Mouse (Mus musculus) neutrophil, adult 5-6 weeks (primary cell): ENCODE data around the gene Ctnnbip1. TPM values are rescaled to one million over a fixed set of nuclear protein-coding genes. Genes with fewer than 3 reads are reported as not detected.

ENCODE experiments used
- ATAC-seq: fragments of 151-379, 151-347 bp; 2 replicates; pipeline ENCODE4 v1.8.0; 2017; ENCODE audit warnings: mild to moderate bottlenecking, moderate TSS enrichment; ENCODE audit not compliant: insufficient number of reproducible peaks, poor library complexity, low FRiP score, severe bottlenecking; ENCODE audit errors: extremely low read depth
- total RNA-seq: library from RNA; stranded (forward); fragments of 200-1000 nt; gene quantifications from 2 replicates; pipeline ENCODE4 v1.2.3, GENCODE M21; 2017

The Ctnnbip1 gene
- total RNA-seq, 1 experiment from 2014 or later: 10.8 TPM

- ATAC-seq: no peak
These were observed 58.0 kb downstream of the Ctnnbip1 start for GRCm38 (mm10) chr4:149576061-149576460.

DNA sequence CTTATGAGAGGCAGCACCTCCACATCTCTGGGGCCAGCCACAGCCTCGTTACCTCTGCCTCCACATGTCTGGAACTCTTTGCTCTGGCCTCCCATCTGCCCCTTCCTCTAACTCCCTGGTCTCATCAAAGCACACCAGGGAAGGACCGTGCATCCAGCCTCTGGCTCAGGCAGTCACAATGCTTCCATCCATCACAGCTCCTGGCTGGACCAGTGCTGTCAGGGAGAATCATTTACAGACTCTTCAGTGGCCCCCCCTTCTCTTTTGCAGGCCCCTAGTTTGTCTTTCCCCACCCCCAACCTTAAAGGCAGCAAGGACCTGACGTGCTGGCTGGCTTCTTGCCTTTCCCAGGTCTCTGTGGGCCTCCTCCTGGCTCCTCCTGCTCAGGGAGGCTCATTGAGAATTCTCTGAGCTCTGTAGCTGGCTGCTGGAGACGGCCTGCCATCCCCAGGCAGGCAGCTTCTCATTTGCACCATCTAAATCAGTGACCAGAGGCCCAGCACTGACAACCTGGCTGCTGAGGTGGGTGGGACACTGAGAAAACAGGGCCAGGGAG is 59.0 kb downstream of the Ctnnbip1 start:
- ATAC-seq: no peak

DNA sequence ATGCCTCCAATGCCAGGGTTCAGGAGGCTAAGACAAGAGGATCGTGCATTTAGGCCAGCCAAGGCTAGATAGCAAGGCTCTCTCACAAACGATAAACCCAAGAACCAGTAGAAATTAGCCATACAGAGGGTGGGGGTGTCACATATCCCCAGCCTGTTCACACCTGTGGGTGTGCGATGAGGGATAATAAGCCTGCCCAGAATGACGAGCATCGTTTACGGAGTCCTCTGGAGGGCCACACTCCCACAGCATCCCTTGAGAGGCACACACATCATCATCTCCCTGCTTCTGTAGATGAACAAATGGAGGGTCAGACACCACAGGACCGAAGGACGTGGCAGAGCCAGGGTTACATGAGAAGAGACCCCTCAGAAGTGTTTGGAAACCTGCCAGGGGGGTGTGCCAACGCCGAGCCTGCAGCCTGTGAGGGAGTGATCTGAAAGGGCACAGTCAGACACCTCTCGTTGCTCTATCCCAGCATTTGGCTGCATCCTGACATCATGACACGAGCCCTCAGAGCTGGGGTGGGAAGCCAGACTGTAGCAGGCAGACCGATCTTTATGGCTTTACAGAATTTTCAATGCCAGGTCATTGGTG is 60.1 kb downstream of the Ctnnbip1 start:
- ATAC-seq: no peak

GRCm38 (mm10) chr4:149578831-149579230 is 60.8 kb downstream of the Ctnnbip1 start:
- ATAC-seq: no peak

DNA sequence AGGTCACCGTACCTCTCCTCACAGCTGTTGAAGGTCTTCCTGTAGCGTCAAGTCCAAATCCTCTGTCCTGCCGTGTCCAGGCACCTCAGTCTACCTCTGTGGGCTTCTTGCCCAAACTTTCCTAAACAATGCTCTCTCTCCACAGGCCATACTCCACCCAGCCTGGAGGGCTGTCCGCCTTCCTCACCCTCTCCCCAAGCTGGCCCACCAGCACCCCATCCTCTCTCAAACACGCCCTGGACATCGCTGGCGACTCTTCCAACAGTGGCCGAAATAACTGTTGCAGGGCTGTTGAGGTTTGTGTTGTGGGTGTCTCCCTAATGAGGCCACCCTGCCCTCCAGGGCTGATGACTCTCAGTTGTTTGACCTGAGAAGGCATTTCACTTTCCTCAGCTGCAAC is 67.2 kb downstream of the Ctnnbip1 start:
- no peak for ATAC-seq

GRCm38 (mm10) chr4:149586044-149586782 is 68.2 kb downstream of the Ctnnbip1 start, which contains the start of gene Clstn1:
Clstn1 (plus strand) TSS chr4:149586468.
- no peak for ATAC-seq

DNA sequence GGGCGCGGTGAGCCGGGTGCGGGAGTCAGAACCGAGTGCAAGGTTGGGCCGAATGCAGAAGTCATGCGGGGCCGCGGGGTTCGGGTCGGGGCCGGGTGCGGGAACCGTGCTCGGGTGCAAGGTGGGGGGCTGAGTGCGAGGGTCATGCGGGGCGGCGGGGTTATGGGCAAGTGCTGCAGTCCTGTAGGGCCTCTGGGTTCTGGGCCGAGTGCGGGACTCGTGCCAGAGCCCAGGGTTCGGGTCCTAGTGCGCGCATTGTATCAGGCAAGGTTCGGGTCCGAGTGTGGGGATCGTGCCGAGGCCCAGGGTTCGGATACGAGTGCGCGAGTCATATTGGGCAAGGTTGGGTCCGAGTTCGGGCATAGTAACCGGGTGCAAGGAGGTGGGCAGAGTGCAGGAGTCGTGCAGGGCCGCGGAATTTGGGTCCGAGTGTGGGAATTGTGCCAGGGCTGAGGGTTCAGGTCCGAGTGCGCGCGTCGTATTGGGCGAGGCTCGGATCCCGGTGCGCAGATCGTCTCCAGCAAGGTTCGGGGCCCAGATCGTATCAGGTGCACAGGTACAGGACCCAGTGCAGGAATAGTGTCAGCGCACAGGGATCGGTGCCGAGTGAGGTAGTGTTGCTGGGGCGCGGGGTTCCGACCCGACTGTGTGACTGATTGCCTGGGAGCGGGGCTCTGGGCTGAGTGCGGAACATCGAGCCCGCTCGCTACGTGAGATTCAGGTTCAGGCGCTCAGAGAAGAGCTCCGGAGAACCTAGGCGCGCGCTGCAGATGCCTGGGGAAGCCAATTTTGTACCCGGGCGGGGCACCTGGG is 69.0 kb downstream of the Ctnnbip1 start:
- no peak for ATAC-seq

GRCm38 (mm10) chr4:149587596-149588168 is 69.6 kb downstream of the Ctnnbip1 start:
- ATAC-seq: 0 out of 2 replicates have a peak, but pooled peaks have one; percentile 9

DNA sequence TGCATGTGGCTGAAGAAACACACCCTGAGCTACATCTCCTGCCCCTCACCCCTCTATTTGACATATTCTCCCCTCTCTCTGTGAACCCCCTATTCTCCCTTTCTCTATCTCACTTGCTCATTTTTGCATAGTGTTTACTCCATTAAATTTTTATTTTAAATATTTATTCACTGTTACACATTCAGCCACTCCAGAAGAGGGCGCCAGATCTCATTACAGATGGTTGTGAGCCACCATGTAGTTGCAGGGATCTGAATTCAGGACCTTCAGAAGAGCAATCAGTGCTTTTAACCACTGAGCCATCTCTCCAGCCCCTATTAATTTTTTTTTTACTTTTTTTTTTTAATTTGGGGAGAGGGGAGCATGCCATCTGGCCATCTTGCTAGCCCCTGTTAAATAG is 72.2 kb downstream of the Ctnnbip1 start:
- ATAC-seq: no peak

DNA sequence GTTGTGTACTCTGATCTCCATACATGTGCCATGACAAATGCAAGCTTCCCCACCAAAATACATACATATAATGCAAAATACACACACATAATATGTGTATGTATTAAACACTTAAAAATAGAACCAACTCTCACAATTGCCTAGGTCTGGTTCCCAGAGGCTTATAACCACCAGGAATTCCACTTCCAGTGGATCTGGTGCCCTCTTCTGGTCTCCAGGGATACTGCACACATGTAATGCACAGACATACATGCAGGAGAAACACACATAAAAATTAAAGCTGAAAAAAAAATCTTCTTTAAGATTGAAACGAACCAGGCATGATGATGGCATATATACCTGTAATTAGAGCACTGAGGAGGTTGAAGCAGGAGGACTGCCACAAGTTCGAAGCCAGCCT is 73.5 kb downstream of the Ctnnbip1 start:
- ATAC-seq: no peak

GRCm38 (mm10) chr4:149594913-149595581 is 77.0 kb downstream of the Ctnnbip1 start:
- no peak for ATAC-seq

GRCm38 (mm10) chr4:149597641-149598208 is 79.7 kb downstream of the Ctnnbip1 start:
- no peak for ATAC-seq

DNA sequence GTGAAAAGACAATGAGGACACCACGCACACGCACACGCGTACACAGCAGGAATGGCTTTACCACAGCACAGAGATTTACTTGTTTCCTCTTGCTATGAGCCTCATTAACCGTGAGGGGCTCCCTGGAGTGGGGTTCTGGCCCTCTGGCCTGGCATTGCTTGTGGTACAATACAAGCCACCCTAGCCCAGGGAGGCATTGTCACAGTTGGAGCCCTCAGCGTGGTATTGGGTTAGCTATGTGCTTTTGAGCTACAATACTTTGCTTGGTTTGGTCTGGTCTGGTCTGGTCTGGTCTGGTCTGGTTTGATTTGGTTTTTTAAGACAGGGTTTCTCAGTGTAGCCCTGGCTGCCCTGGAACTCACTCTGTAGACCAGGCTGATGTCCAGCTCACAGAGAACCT is 81.5 kb downstream of the Ctnnbip1 start:
- ATAC-seq: no peak

DNA sequence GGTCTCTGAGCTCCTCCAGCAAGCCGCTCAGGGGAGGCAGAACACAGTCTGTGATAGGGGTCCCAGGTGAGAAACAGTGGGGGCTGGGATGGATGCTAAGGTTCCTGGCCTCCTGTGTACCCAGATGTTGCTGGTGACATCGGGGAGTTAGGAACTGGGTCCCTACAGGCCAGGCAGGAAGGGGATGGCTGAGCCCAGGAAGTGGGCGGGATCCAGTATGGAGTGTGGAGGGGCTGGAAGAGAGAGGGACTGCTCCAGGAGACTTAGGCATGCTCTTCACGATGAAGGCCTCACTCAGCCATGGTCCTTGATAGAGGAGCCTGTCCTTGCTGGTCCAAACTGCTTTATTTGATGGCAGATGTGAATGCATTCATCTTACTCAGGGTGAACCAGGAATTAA is 82.1 kb downstream of the Ctnnbip1 start:
- no peak for ATAC-seq

GRCm38 (mm10) chr4:149601484-149601883 is 83.4 kb downstream of the Ctnnbip1 start:
- ATAC-seq: no peak

GRCm38 (mm10) chr4:149602236-149602635 is 84.2 kb downstream of the Ctnnbip1 start:
- ATAC-seq: no peak

- no peak for ATAC-seq
These were observed 85.8 kb downstream of the Ctnnbip1 start for GRCm38 (mm10) chr4:149603860-149604259.

DNA sequence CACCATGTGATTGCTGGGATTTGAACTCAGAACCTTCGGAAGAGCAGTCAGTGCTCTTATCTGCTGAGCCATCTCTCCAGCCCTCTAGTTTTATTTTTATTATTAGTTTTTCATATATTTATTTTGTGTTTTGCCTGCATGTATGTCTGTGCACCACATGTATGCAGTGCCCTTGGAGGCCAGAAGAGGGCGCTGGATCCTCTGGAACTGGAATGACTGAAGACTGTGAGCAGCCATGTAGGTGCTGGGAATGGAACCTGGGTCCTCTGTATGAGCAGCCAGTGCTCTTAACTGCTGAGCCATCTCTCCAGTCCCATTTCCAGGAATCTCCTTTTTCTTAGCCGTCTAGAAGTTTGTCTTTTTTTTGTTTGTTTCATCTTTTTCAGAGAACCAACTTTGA is 86.5 kb downstream of the Ctnnbip1 start:
- ATAC-seq: no peak
